Mouse (Mus musculus) heart, postnatal 25 days (tissue): Measurements from ENCODE around the gene Arvcf. TPM values are rescaled to one million over a fixed set of nuclear protein-coding genes. Genes with fewer than 3 reads are reported as not detected.

Experiments
- DNase-seq: peaks from one replicate; pipeline ENCODE4 v3.0.0; 2022; ENCODE audit warnings: low spot score
- intact Hi-C: fragments of 180-260 bp; cut with DNase I; formaldehyde crosslinking; loops from one replicate; pipeline ENCODE4 v1.15.1; 2025
- microRNA-seq: library from miRNA; unstranded; fragments of <30 nt; microRNA quantifications from one replicate; pipeline ENCODE4 v1.2.0, GENCODE M21; 2022
- total RNA-seq, 2 experiments: library from RNA; stranded (reverse); gene quantifications; 2 replicates each; pipeline ENCODE4 v1.2.3; 2021

Gene Arvcf
- total RNA-seq, 2 experiments from 2014 or later: 18.6 to 21.7 TPM

DNA sequence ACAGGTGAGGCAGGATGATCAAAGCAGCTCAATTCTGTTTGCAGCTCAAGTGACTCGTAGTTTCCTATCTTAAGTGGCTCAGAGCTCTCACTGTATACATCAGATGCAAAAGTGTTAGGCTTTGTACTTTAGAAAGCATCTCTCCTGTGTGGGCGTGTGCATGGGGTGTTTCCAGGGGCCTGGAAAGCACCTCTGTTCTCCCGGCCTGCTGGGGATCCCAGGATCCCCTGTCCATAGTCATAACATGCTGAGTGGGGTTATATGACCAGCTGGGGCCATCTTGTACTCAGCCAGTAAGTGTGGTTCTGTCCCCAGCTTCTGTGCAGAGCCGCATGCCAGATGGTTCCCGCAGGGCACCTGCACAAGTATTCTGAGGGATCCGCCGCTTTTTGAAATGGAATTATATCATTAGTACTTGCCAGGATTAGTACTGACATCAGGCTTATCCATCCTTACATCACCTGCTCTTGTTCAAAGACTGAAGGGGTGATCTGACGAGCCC is 104.4 kb downstream of the Arvcf start:
- intact Hi-C loops: no loop called here

DNA sequence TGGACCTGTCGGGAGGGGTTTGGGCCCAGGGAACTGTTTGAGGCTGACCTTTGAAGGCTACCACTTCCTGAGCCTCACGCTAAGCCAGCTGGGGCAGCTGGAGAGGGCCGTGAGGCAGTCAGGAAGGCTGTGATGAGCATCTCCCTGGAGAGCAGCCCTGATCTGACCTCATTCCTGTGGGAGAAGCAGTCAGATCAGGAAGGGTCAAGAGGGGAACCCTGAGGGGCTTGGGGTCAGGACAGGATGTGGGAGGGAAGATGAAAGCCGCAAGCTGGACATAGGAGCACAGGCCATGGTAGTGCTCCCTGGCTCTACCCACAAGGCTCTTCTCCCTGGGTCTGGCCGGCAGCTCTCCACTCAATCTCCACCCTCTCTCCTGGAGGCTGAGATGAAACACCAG is 105.9 kb downstream of the Arvcf start:
- intact Hi-C loops: no loop called here
- no peak for DNase-seq

More for the DNA sequence above, 104.4 kb downstream of the Arvcf start:
- DNase-seq: no peak

DNA sequence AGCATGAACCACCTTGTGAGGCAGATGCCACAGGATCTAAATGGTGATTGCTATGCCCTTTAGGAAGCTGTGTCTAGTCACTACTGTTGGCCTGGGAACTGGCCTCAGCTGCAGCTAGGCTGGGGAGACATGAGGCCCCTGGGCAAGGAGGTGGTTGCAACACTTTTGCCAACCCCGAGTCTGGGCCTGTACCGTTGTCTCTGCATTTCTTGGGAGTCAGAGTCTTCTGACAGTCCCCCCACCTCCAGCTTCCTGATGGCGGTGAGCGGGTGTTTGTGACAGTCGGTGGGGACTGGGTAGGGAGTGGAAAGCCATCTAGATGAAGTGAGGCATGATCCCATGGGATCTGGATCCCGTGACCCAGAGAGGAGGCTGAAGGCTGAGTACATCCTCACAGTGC is 107.4 kb downstream of the Arvcf start:
- intact Hi-C loops: no loop called here
- DNase-seq: no peak

Small RNA genes lying within 50 kb of the gene (microRNA-seq; reads per million reads assigned to microRNA genes)
- gene Gm26219 (not detected), gene Mir185 (2,016 reads per million, percentile 84 among the genes with 10 or more reads in this experiment)

Other genes with a start within 250 kb of the Arvcf start
- 1 to 10 TPM; 9.1 to 9.9 TPM for gene Rtn4r, start 220.5 kb upstream of the Arvcf start, total RNA-seq
- gene Ccdc188, start 130.3 kb upstream of the Arvcf start, total RNA-seq: not detected
- 10 to 100 TPM; 22.4 to 24.1 TPM for gene Zdhhc8, start 113.0 kb upstream of the Arvcf start, total RNA-seq
- 10 to 100 TPM; 21.5 to 22.5 TPM for gene Trmt2a, start 99.5 kb upstream of the Arvcf start, total RNA-seq
- gene Ranbp1, start 99.5 kb upstream of the Arvcf start, total RNA-seq: 10 to 100 TPM; 42.7 to 43.0 TPM
- gene Gm49776, start 89.9 kb upstream of the Arvcf start, total RNA-seq: not detected
- gene Dgcr8, start 58.9 kb upstream of the Arvcf start, total RNA-seq: 10 to 100 TPM; 13.8 to 15.4 TPM
- 100 to 1,000 TPM; 147 TPM for gene Tango2, start 79 bp upstream of the Arvcf start, total RNA-seq
- 10 to 100 TPM; 36.1 to 38.2 TPM for gene Txnrd2, start 78.2 kb downstream of the Arvcf start, total RNA-seq
- 100 to 1,000 TPM; 112 TPM for gene Comt, start 78.7 kb downstream of the Arvcf start, total RNA-seq
- gene Gnb1l, start 150.5 kb downstream of the Arvcf start, total RNA-seq: 1 to 10 TPM; 4.9 to 5.6 TPM
- gene Rtl10, start 150.7 kb downstream of the Arvcf start, total RNA-seq: 1 to 10 TPM; 3.3 to 4.6 TPM
- under 1 TPM; 0.68 to 0.78 TPM for gene Tbx1, start 242.5 kb downstream of the Arvcf start, total RNA-seq